Mouse (Mus musculus): Measurements from ENCODE around the gene Ppp1r12c. TPM values are rescaled to one million over a fixed set of nuclear protein-coding genes. Genes with fewer than 3 reads are reported as not detected.

The Ppp1r12c gene
- total RNA-seq, 2 experiments from 2014 or later: 54.7 to 61.2 TPM

GRCm38 (mm10) chr7:4497271-4497903 lies 4.1 kb downstream of the Ppp1r12c start:
- intact Hi-C loops (cut with DNase I): no loop called here

GRCm38 (mm10) chr7:4496468-4496867 lies 5.0 kb downstream of the Ppp1r12c start:
- no peak for DNase-seq (ENCODE audit: low spot score)
- intact Hi-C loops (cut with DNase I): no loop called here

More at GRCm38 (mm10) chr7:4497271-4497903, 4.1 kb downstream of the Ppp1r12c start:
- DNase-seq (ENCODE audit: low spot score): no peak

- intact Hi-C loops (cut with DNase I): no loop called here
- DNase-seq (ENCODE audit: low spot score): no peak
Observed at GRCm38 (mm10) chr7:4493991-4494390, 7.5 kb downstream of the Ppp1r12c start.

- DNase-seq (ENCODE audit: low spot score): no peak
- intact Hi-C loops (cut with DNase I): no loop called here
Observed at GRCm38 (mm10) chr7:4492284-4493224, 8.9 kb downstream of the Ppp1r12c start.

- intact Hi-C loops (cut with DNase I): no loop called here
- peak; percentile 63 for DNase-seq (ENCODE audit: low spot score)
Observed at GRCm38 (mm10) chr7:4491308-4491707, 10.2 kb downstream of the Ppp1r12c start.

GRCm38 (mm10) chr7:4482281-4482680 lies 19.2 kb downstream of the Ppp1r12c start:
- no peak for DNase-seq (ENCODE audit: low spot score)
- intact Hi-C loops (cut with DNase I): no loop called here

GRCm38 (mm10) chr7:4479674-4480073 lies 21.8 kb downstream of the Ppp1r12c start:
- no peak for DNase-seq (ENCODE audit: low spot score)
- intact Hi-C loops (cut with DNase I): loop anchor here (2.0 to 10.0 kb wide), 4 partner anchors 19 to 805 kb away; partner anchors contain the start of genes Rps9, Tmc4 and Tnni3

- intact Hi-C loops (cut with DNase I): loop anchor here (2.0 to 10.0 kb wide), 3 partner anchors 20 to 804 kb away; partner anchors contain the start of genes Rps9 and Tmc4
- no peak for DNase-seq (ENCODE audit: low spot score)
Observed at GRCm38 (mm10) chr7:4478796-4479291, 22.6 kb downstream of the Ppp1r12c start.

- peak; percentile 76 for DNase-seq (ENCODE audit: low spot score)
- intact Hi-C loops (cut with DNase I): loop anchor here (2.0 to 10.0 kb wide), 3 partner anchors 21 to 803 kb away; partner anchors contain the start of genes Rps9 and Tmc4
Observed at GRCm38 (mm10) chr7:4478021-4478795, 23.3 kb downstream of the Ppp1r12c start.

- intact Hi-C loops (cut with DNase I): loop anchor here (5.0 to 10.0 kb wide), 3 partner anchors 769 to 872 kb away; partner anchors contain the start of genes Rps9 and Tmc4
- DNase-seq (ENCODE audit: low spot score): no peak
Observed at GRCm38 (mm10) chr7:4473940-4474339, 27.5 kb downstream of the Ppp1r12c start.

- DNase-seq (ENCODE audit: low spot score): peak; percentile 70
- intact Hi-C loops (cut with DNase I): loop anchor here (2.0 to 10.0 kb wide), 5 partner anchors 26 to 869 kb away; partner anchors contain the start of genes Rdh13, Rps9 and Tmc4
Observed at GRCm38 (mm10) chr7:4471179-4471555, 30.3 kb downstream of the Ppp1r12c start.

- DNase-seq (ENCODE audit: low spot score): peak; percentile 30
- intact Hi-C loops (cut with DNase I): loop anchor here (2.0 to 10.0 kb wide), 5 partner anchors 26 to 868 kb away; partner anchors contain the start of genes Rdh13, Rps9 and Tmc4
Observed at GRCm38 (mm10) chr7:4470275-4471178, 31.0 kb downstream of the Ppp1r12c start.

GRCm38 (mm10) chr7:4467801-4468200 lies 33.7 kb downstream of the Ppp1r12c start:
- no peak for DNase-seq (ENCODE audit: low spot score)
- intact Hi-C loops (cut with DNase I): no loop called here

- intact Hi-C loops (cut with DNase I): no loop called here
Observed at GRCm38 (mm10) chr7:4464194-4464824, 37.2 kb downstream of the Ppp1r12c start.

GRCm38 (mm10) chr7:4460576-4461434 lies 40.7 kb downstream of the Ppp1r12c start, which contains the start of gene Eps8l1:
Gene Eps8l1 (plus strand): TSS chr7:4460674.
- no peak for DNase-seq (ENCODE audit: low spot score)
- intact Hi-C loops (cut with DNase I): no loop called here

More at GRCm38 (mm10) chr7:4464194-4464824, 37.2 kb downstream of the Ppp1r12c start:
- DNase-seq (ENCODE audit: low spot score): no peak

GRCm38 (mm10) chr7:4452644-4453043 lies 48.8 kb downstream of the Ppp1r12c start:
- intact Hi-C loops (cut with DNase I): no loop called here
- DNase-seq (ENCODE audit: low spot score): no peak

- intact Hi-C loops (cut with DNase I): loop anchor here (10.0 kb wide), 1 partner anchor 754 kb away; the partner anchor contains the start of genes Mboat7 and Tsen34
- no peak for DNase-seq (ENCODE audit: low spot score)
Observed at GRCm38 (mm10) chr7:4449211-4449610, 52.3 kb downstream of the Ppp1r12c start.
